Mouse (Mus musculus) ES-E14 (cell line): Measurements from ENCODE around the gene Dyrk4. TPM values are rescaled to one million over a fixed set of nuclear protein-coding genes. Genes with fewer than 3 reads are reported as not detected.
A peak's percentile ranks its signal among the peaks of the same experiment; 100 is the strongest.

ENCODE experiments used
- DNase-seq: peaks from one replicate; pipeline ENCODE4 v3.0.0-alpha.2; 2013; ENCODE audit warnings: low read depth, low spot score
- H3K27ac ChIP-seq: 2 replicates; pipeline ENCODE4 v1.5.1; 2012; ENCODE audit warnings: low read depth, mild to moderate bottlenecking, low read length, moderate library complexity, mixed read lengths; ENCODE audit not compliant: poor library complexity, insufficient read depth, severe bottlenecking
- H3K36me3 ChIP-seq: 2 replicates; pipeline ENCODE4 v1.6.1; 2012; ENCODE audit warnings: mild to moderate bottlenecking, low read length, moderate library complexity, mixed read lengths; ENCODE audit not compliant: control insufficient read depth, poor library complexity, insufficient read depth, severe bottlenecking
- H3K4me1 ChIP-seq, 2 experiments: fragments of 150-350 bp in 1 of 2; sonication (generic) in 1 of 2; 2 replicates each; pipeline ENCODE4 v1.6.1; 2012; ENCODE audit warnings: low read length in 2 of 2, mild to moderate bottlenecking in 1 of 2, mixed read lengths in 1 of 2; ENCODE audit not compliant: control insufficient read depth in 2 of 2, insufficient read depth in 2 of 2, poor library complexity in 1 of 2
- H3K4me3 ChIP-seq, 2 experiments: fragments of 150-350 bp in 1 of 2; sonication (generic) in 1 of 2; 2 replicates each; pipeline ENCODE4 v1.5.1; 2012; ENCODE audit warnings: low read length in 2 of 2, low read depth in 1 of 2, mild to moderate bottlenecking in 1 of 2, mixed read lengths in 1 of 2; ENCODE audit not compliant: insufficient read depth in 1 of 2, poor library complexity in 1 of 2, severe bottlenecking in 1 of 2
- H3K9ac ChIP-seq: 2 replicates; pipeline ENCODE4 v1.6.1; 2012; ENCODE audit warnings: low read depth, mild to moderate bottlenecking, low read length, mixed read lengths; ENCODE audit not compliant: poor library complexity, insufficient read depth, severe bottlenecking
- H3K9me3 ChIP-seq: fragments of 150-350 bp; sonication (generic); 2 replicates; pipeline ENCODE4 v1.6.1; 2012; ENCODE audit warnings: low read depth, mild to moderate bottlenecking, low read length; ENCODE audit not compliant: control insufficient read depth, insufficient read depth
- CHD2 ChIP-seq: IDR thresholded peaks from 2 replicates; pipeline ENCODE4 v1.6.1; 2014; ENCODE audit warnings: mild to moderate bottlenecking, low read depth, low read length, inconsistent platforms
- HCFC1 ChIP-seq: IDR thresholded peaks from 2 replicates; pipeline ENCODE4 v1.6.1; 2012; ENCODE audit warnings: low read length, inconsistent platforms, borderline replicate concordance; ENCODE audit not compliant: insufficient read depth
- MAFK ChIP-seq: IDR thresholded peaks from 2 replicates; pipeline ENCODE4 v1.6.1; 2014; ENCODE audit warnings: mild to moderate bottlenecking, low read depth, low read length, inconsistent platforms; ENCODE audit not compliant: insufficient read depth
- ZC3H11A ChIP-seq: IDR thresholded peaks from 2 replicates; pipeline ENCODE4 v1.6.1; 2012; ENCODE audit warnings: low read depth, mild to moderate bottlenecking, inconsistent platforms, low read length, borderline replicate concordance
- ZNF384 ChIP-seq: IDR thresholded peaks from 2 replicates; pipeline ENCODE4 v1.6.1; 2012; ENCODE audit warnings: low read depth, low read length, inconsistent platforms
- in situ Hi-C, 2 experiments: fragments of 600-800 bp; cut with MboI; formaldehyde crosslinking; loops; one replicate each; pipeline ENCODE4 v1.15.1; 2025; ENCODE audit warnings: low sequenced_read_pairs in 2 of 2, inconsistent platforms in 1 of 2; ENCODE audit not compliant: unreplicated experiment in 2 of 2
- total RNA-seq: library from RNA; depleted of rRNA; stranded (reverse); fragments of 300-350 nt; gene quantifications from 2 replicates; pipeline ENCODE4 v1.2.3, GENCODE M21; 2012; rRNA removed

Gene Dyrk4
- 0.74 and 1.3 TPM in 2 replicates for total RNA-seq

DNA sequence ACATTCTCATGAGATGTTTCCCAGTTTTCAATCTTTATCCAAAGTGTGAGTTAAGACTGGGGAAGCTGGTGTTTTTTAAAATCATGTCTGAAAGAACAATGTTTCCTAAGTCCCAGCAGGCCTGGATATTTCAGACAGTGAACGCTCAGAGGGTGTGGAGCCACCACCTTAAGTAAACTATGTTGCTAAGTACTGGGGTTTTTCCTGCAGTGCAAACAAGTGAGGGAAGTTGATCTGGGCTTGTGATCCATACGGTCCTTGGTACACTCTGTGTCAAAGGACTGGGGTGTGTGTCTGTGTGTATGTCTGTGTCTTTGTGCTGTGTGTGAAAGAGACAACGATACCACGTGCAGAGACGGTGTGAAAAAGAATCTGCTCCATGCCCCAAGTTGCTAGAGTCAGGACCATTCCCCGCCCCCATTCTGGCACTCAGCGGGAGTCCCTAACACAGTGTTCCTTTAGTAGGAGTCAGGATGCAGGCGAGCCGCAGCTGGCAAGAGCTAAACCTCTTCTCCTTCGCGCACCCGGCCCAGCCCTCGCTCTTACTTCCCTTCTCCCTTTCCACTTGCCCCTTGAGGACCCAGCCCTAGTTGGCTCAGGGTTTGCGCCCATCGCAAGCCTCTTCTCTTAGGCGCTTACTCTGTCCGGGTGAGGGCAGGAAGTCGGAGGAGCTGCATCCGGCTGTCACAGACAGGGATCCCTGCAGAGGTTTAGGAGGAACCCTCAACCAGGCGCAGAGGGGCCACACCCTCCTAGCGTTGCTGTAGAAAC is at the start of gene Dyrk4:
TSS of gene Dyrk4 (minus strand) at position 729 of the 771 bp plus-strand sequence.
- in situ Hi-C loops: no loop called here
- peak within 1 kb of the TSS; percentile 38 to 43; a peak in 3 of 4 replicates for H3K4me3 ChIP-seq
- no peak within 1 kb of the TSS for H3K27ac ChIP-seq
- H3K9me3 ChIP-seq: no peaks in the 10 kb centered on the region
- DNase-seq: peak; percentile 53
- H3K36me3 ChIP-seq: peaks cover 19% of the 10 kb centered on the region
- H3K4me1 ChIP-seq: peaks cover 0 to 2% of the 10 kb centered on the region in 2 experiments; a peak in 1 of 4 replicates
- peak within 1 kb of the TSS; percentile 39; the same call in 1 of the 2 replicates for H3K9ac ChIP-seq
- no peak for TF ChIP-seq CHD2
- no peak for TF ChIP-seq MAFK
- no peak for TF ChIP-seq ZC3H11A
- TF ChIP-seq HCFC1: no peak
- TF ChIP-seq ZNF384: no peak

DNA sequence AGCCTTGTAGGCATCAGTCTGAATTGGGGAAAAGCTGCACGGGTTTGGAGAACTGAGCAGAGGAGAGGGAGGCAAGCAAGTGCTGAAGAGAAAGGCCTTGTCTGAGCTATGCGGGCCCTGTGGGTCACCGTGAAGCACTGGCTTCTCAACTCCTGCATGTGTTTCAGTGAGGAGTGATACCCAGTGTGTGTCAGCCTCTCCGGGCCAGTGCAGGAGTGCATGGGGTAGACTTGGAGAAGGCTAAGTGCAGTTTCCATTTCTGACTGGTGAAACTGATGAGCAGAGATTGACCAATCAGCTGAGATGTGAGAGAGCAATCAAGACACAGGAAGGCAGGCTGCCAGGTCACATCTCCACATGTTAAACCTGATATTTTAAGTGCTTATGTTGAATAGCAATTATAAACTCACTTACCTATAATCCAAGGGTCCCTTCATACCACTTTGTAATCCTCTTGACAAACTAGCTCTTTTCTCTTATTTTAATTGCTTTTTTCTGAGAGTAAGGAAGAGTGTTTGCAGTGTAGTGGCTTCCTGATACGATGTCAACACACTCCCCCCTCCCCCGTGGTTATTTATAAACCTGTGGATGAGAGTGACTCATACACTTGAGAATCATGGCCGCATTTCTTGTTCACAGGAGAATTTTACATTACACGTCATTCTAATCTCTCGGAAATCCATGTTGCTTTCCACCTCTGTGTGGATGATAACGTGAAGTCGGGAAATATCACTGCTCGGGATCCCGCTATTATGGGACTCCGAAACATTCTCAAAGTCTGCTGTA is 44.8 kb upstream of the Dyrk4 start:
- H3K4me3 ChIP-seq: no peak overlapping the region
- no peaks in the 10 kb centered on the region for H3K9me3 ChIP-seq
- no peaks in the 10 kb centered on the region; the same call in 1 of the 2 replicates for H3K36me3 ChIP-seq
- TF ChIP-seq ZC3H11A: no peak
- no peak for TF ChIP-seq HCFC1
- TF ChIP-seq MAFK: no peak
- TF ChIP-seq ZNF384: no peak
- TF ChIP-seq CHD2: no peak
- H3K9ac ChIP-seq: no peak overlapping the region
- in situ Hi-C loops: no loop called here
- no peak overlapping the region for H3K27ac ChIP-seq
- DNase-seq: no peak
- no peaks in the 10 kb centered on the region for H3K4me1 ChIP-seq

DNA sequence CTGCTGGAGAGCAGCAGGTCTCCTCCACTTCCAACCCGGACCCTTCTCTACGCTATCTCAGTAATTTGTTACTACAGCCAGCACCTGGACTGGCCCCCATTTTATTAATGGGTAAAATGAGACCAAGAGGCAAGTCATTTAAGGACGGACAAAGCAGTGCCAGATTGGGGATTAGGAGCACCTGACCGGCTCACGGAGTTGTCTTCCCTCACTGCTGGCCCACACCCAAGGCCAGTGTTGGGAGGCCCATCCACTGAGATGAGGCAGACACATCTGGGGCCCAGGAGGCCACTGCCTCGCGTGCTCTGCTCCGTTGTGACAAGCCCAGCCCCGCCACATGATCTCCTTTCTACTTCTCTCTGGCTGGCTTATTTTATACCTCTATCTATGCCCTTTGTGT is 41.8 kb upstream of the Dyrk4 start:
- H3K9me3 ChIP-seq: no peaks in the 10 kb centered on the region
- H3K27ac ChIP-seq: no peak overlapping the region
- DNase-seq: no peak
- no peaks in the 10 kb centered on the region; the same call in 1 of the 2 replicates for H3K36me3 ChIP-seq
- H3K4me1 ChIP-seq: no peaks in the 10 kb centered on the region
- TF ChIP-seq CHD2: no peak
- no peak for TF ChIP-seq MAFK
- no peak for TF ChIP-seq HCFC1
- TF ChIP-seq ZC3H11A: no peak
- TF ChIP-seq ZNF384: no peak
- in situ Hi-C loops: no loop called here
- no peak overlapping the region for H3K4me3 ChIP-seq
- no peak overlapping the region for H3K9ac ChIP-seq

DNA sequence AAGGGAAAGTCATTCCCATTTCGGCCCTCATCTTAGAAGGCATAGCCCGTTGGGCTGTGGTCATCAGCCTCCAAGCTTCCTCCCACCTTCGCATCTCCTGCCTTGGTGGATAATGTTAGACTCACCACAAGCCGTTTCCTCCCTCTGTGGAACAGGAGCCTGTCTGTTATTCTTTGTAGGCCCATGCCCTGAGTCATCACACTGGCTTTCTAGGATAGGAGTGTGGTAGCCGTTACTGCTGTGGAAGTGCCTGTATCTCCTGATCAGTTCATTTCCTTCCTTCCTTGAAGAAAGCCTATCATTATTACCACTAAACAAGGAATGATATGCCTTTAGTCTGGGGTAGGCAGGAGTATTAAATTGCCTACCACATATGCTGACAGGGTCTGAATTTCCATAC is 41.1 kb upstream of the Dyrk4 start:
- Histone ChIP-seq H3K9me3 (no peaks in the 10 kb centered on the region), H3K4me3 (no peak overlapping the region), H3K36me3 (no peaks in the 10 kb centered on the region; the same call in 1 of the 2 replicates), H3K9ac (no peak overlapping the region), H3K4me1 (no peaks in the 10 kb centered on the region), H3K27ac (no peak overlapping the region)
- TF ChIP-seq ZC3H11A (no peak), MAFK (no peak), HCFC1 (no peak), ZNF384 (no peak), CHD2 (no peak)
- in situ Hi-C loops: no loop called here
- no peak for DNase-seq
